Mouse (Mus musculus) embryonic fibroblast, embryonic 13.5 days (primary cell): ENCODE data around the gene Supt6.

Experiments used
- CTCF ChIP-seq: IDR thresholded peaks from 2 replicates; pipeline ENCODE4 v1.5.1; 2011; ENCODE audit warnings: mild to moderate bottlenecking, control low read depth, low read length, moderate library complexity, borderline replicate concordance; ENCODE audit not compliant: insufficient read depth
- POLR2A ChIP-seq: IDR thresholded peaks from 2 replicates; pipeline ENCODE4 v1.6.1; 2011; ENCODE audit warnings: low read depth, mild to moderate bottlenecking, control low read depth, low read length, moderate library complexity

DNA sequence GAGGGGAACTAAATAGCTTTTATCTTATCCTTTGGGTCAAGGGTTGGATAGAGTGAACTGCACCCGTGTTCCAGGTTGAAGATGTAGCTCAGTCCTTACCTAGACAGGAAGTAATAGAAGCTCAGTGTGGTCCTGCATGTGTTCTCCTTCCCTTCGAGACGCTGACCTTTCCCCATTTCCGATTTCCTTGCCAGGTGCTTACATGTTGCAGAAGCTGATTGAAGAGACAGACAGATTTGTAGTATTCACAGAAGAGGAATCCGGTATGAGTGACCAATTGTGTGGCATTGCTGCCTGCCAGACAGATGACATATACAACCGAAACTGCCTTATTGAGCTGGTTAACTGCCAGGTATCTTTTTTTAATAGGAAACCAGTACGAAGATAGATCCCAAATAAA, 33.1 kb upstream of the Supt6 start:
- no peak for TF ChIP-seq CTCF
- TF ChIP-seq POLR2A: no peak
